9 mouse cellular contexts compared by ENCODE assay signal in genomic region chr16:92519820-92520492, GRCm38 (mm10). TPM values are rescaled to one million over a fixed set of nuclear protein-coding genes. Genes with fewer than 3 reads are reported as not detected.
A peak's percentile ranks its signal among the peaks of the same experiment; 100 is the strongest.
DNase-seq lines count a peak whose midpoint lies in the region; ATAC-seq and TF ChIP-seq lines count a peak whose summit lies in the region.
"Had no signal": no experiment of that assay in that cellular context is flagged by ENCODE, and none has a peak within 500 bp of the region (broad histone marks: within the 10 kb centered on the region; RNA-seq: fewer than 3 reads in every experiment).

No protein-coding gene starts in this region.

- ATAC-seq in forebrain, postnatal 0 days = no peak
- ATAC-seq in forebrain, embryonic 12.5 days (ENCODE audit: low FRiP score) = no peak
- no peak for ATAC-seq in midbrain, embryonic 14.5 days (ENCODE audit: low FRiP score, low TSS enrichment)
- ATAC-seq in midbrain, embryonic 15.5 days (replicated peaks) = no peak

- TF ChIP-seq POLR2A in lung, adult 2 months (IDR thresholded peaks at IDR 0.05; ENCODE audit: borderline replicate concordance, extremely low read depth, low read depth, low read length) = no peak

- H3K4me1 ChIP-seq in forebrain, postnatal 0 days (ENCODE audit: insufficient read depth) = no peaks in the 10 kb centered on the region
- H3K4me1 ChIP-seq in forebrain, embryonic 12.5 days = no peaks in the 10 kb centered on the region; the same call in 1 of the 2 replicates
- no peaks in the 10 kb centered on the region for H3K4me1 ChIP-seq in midbrain, embryonic 14.5 days (ENCODE audit: control insufficient read depth, insufficient read depth, low read length)
- no peaks in the 10 kb centered on the region for H3K4me1 ChIP-seq in midbrain, embryonic 15.5 days
- no peaks in the 10 kb centered on the region for H3K4me1 ChIP-seq in lung, adult 2 months (ENCODE audit: control insufficient read depth, insufficient read depth, low read length)

- H3K9ac ChIP-seq in forebrain, postnatal 0 days = no peak overlapping the region
- no peak overlapping the region for H3K9ac ChIP-seq in forebrain, embryonic 12.5 days
- H3K9ac ChIP-seq in midbrain, embryonic 14.5 days (replicated peaks; ENCODE audit: low read length) = no peak overlapping the region
- no peak overlapping the region for H3K9ac ChIP-seq in midbrain, embryonic 15.5 days
- H3K9ac ChIP-seq: embryonic facial prominence, embryonic 12.5 days had no signal

- no peaks in the 10 kb centered on the region for H3K9me3 ChIP-seq in forebrain, postnatal 0 days (ENCODE audit: low read length)
- no peaks in the 10 kb centered on the region for H3K9me3 ChIP-seq in forebrain, embryonic 12.5 days
- no peaks in the 10 kb centered on the region for H3K9me3 ChIP-seq in midbrain, embryonic 14.5 days (ENCODE audit: control insufficient read depth, low read length)
- H3K9me3 ChIP-seq in midbrain, embryonic 15.5 days = no peaks in the 10 kb centered on the region
- H3K9me3 ChIP-seq: embryonic facial prominence, embryonic 12.5 days had no signal

- H3K27me3 ChIP-seq in forebrain, postnatal 0 days (ENCODE audit: insufficient read depth, low read length) = no peaks in the 10 kb centered on the region
- H3K27me3 ChIP-seq in forebrain, embryonic 12.5 days = 0 out of 2 replicates have a peak, but pooled peaks cover 11% of the 10 kb centered on the region
- H3K27me3 ChIP-seq in midbrain, embryonic 14.5 days (ENCODE audit: control insufficient read depth, insufficient read depth, low read length) = no peaks in the 10 kb centered on the region
- no peaks in the 10 kb centered on the region for H3K27me3 ChIP-seq in midbrain, embryonic 15.5 days (replicated peaks)
- H3K27me3 ChIP-seq: embryonic facial prominence, embryonic 12.5 days had no signal

- no peaks in the 10 kb centered on the region for H3K36me3 ChIP-seq in forebrain, postnatal 0 days (ENCODE audit: insufficient read depth)
- H3K36me3 ChIP-seq in forebrain, embryonic 12.5 days (replicated peaks) = no peaks in the 10 kb centered on the region
- H3K36me3 ChIP-seq in midbrain, embryonic 14.5 days (ENCODE audit: control insufficient read depth, insufficient read depth, low read length) = no peaks in the 10 kb centered on the region
- H3K36me3 ChIP-seq in midbrain, embryonic 15.5 days (replicated peaks) = no peaks in the 10 kb centered on the region
- H3K36me3 ChIP-seq: embryonic facial prominence, embryonic 12.5 days had no signal

- peak; percentile 74 for DNase-seq in forebrain, postnatal 0 days
- DNase-seq in midbrain, embryonic 14.5 days = peak; percentile 77
- DNase-seq in adipocyte (ENCODE audit: low spot score) = peak; percentile 73
- DNase-seq in frontal cortex, adult 2 months (ENCODE audit: extremely low spot score in 1 of 2, low spot score in 1 of 2) = peak; percentile 31 to 70
- DNase-seq in lung, adult 2 months = peak; percentile 36
- DNase-seq in thymus, postnatal 36 days = peak; percentile 30 to 34

- H3K4me2 ChIP-seq in forebrain, postnatal 0 days (ENCODE audit: low read depth) = no peak overlapping the region
- H3K4me2 ChIP-seq in forebrain, embryonic 12.5 days = no peak overlapping the region
- H3K4me2 ChIP-seq in midbrain, embryonic 14.5 days (ENCODE audit: low read length) = no peak overlapping the region
- no peak overlapping the region for H3K4me2 ChIP-seq in midbrain, embryonic 15.5 days
- H3K4me2 ChIP-seq: embryonic facial prominence, embryonic 12.5 days had no signal

- no peak overlapping the region for H3K4me3 ChIP-seq in forebrain, postnatal 0 days (ENCODE audit: low read depth, low read length)
- no peak overlapping the region for H3K4me3 ChIP-seq in forebrain, embryonic 12.5 days (replicated peaks)
- no peak overlapping the region for H3K4me3 ChIP-seq in midbrain, embryonic 14.5 days (replicated peaks; ENCODE audit: low read depth, low read length)
- H3K4me3 ChIP-seq in midbrain, embryonic 15.5 days = no peak overlapping the region
- no peak overlapping the region for H3K4me3 ChIP-seq in lung, adult 2 months (replicated peaks; ENCODE audit: extremely low read depth, low read depth, low read length)
- H3K4me3 ChIP-seq: embryonic facial prominence, embryonic 12.5 days had no signal

- peak; percentile 73 for TF ChIP-seq CTCF in forebrain, postnatal 0 days (IDR thresholded peaks at IDR 0.05; ENCODE audit: low read depth)
- peak; percentile 67 for TF ChIP-seq CTCF in lung, adult 2 months (IDR thresholded peaks at IDR 0.05; ENCODE audit: insufficient read depth, low read length)

- H3K27ac ChIP-seq in forebrain, postnatal 0 days (ENCODE audit: low read depth, low read length) = no peak overlapping the region
- no peak overlapping the region for H3K27ac ChIP-seq in forebrain, embryonic 12.5 days
- H3K27ac ChIP-seq in midbrain, embryonic 14.5 days (replicated peaks; ENCODE audit: low read depth, low read length) = no peak overlapping the region
- H3K27ac ChIP-seq in midbrain, embryonic 15.5 days = no peak overlapping the region
- H3K27ac ChIP-seq: embryonic facial prominence, embryonic 12.5 days had no signal

- WGBS in forebrain, postnatal 0 days = 55% methylated on average over 13 of the region's 13 CpGs
- WGBS in forebrain, embryonic 12.5 days = 55% methylated on average over 13 of the region's 13 CpGs
- WGBS in midbrain, embryonic 14.5 days = 55% methylated on average over 13 of the region's 13 CpGs
- WGBS in midbrain, embryonic 15.5 days = 54% methylated on average over 13 of the region's 13 CpGs
- 29% methylated on average over 13 of the region's 13 CpGs for WGBS in lung, adult 2 months

RNA-seq across cellular contexts. Expression of gene Clic6, which starts 34.4 kb away (rescaled TPM):
- 3.5 and 5.5 TPM in 2 replicates for total RNA-seq in forebrain, postnatal 0 days (2014; rRNA removed)
- polyA plus RNA-seq in forebrain, postnatal 0 days (2015; fragmentation: Nextera tagmentation; extraction: Ambion mirVana) = 3.7 and 6.2 TPM in 2 replicates
- 5.1 and 8.0 TPM in 2 replicates for polyA plus RNA-seq in forebrain, embryonic 12.5 days (2016; fragmentation: Nextera tagmentation; extraction: Ambion mirVana)
- 0.91 TPM in 1 of 2 replicates, not detected in the other for polyA plus RNA-seq in midbrain, embryonic 14.5 days (2014; fragmentation: Nextera tagmentation; extraction: Ambion mirVana)
- 3.2 and 3.7 TPM in 2 replicates for polyA plus RNA-seq in midbrain, embryonic 15.5 days (2015; fragmentation: Nextera tagmentation; extraction: Ambion mirVana)
- 0.67 and 0.82 TPM in 2 replicates for polyA plus RNA-seq in frontal cortex, adult 2 months (2012; rRNA removed)
- polyA plus RNA-seq in lung, adult 2 months (2012; rRNA removed) = 7.6 and 9.5 TPM in 2 replicates

RNA-seq across cellular contexts. Expression of gene Rcan1, which starts 49.3 kb away (rescaled TPM):
- total RNA-seq in forebrain, postnatal 0 days (2014; rRNA removed) = 72.3 and 83.8 TPM in 2 replicates
- 50.3 and 52.2 TPM in 2 replicates for polyA plus RNA-seq in forebrain, postnatal 0 days (2015; fragmentation: Nextera tagmentation; extraction: Ambion mirVana)
- 40.9 and 43.1 TPM in 2 replicates for polyA plus RNA-seq in forebrain, embryonic 12.5 days (2016; fragmentation: Nextera tagmentation; extraction: Ambion mirVana)
- 63.4 and 71.1 TPM in 2 replicates for polyA plus RNA-seq in midbrain, embryonic 14.5 days (2014; fragmentation: Nextera tagmentation; extraction: Ambion mirVana)
- 82.1 and 82.9 TPM in 2 replicates for polyA plus RNA-seq in midbrain, embryonic 15.5 days (2015; fragmentation: Nextera tagmentation; extraction: Ambion mirVana)
- polyA plus RNA-seq in frontal cortex, adult 2 months (2012; rRNA removed) = 44.2 and 45.5 TPM in 2 replicates
- polyA plus RNA-seq in lung, adult 2 months (2012; rRNA removed) = 13.7 and 21.6 TPM in 2 replicates
